Mouse (Mus musculus) MEL (cell line): ENCODE measurements around the gene Tpx2.

Source experiments
- BHLHE40 ChIP-seq: IDR thresholded peaks from 2 replicates; pipeline ENCODE4 v1.6.1; 2012; ENCODE audit warnings: low read depth, mild to moderate bottlenecking, inconsistent platforms, low read length, improper control_type of control experiment, borderline replicate concordance
- CTCF ChIP-seq, 3 experiments: IDR thresholded peaks in 2 of 3; conservative IDR thresholded peaks in 1 of 3; 2 replicates each; pipeline ENCODE4 v1.5.1; 2011 to 2012; ENCODE audit warnings: low read length in 3 of 3, low read depth in 2 of 3, mild to moderate bottlenecking in 2 of 3, improper control_type of control experiment in 1 of 3, inconsistent platforms in 1 of 3, mixed read lengths in 1 of 3, moderate library complexity in 1 of 3; ENCODE audit not compliant: control insufficient read depth in 1 of 3, insufficient read depth in 1 of 3, poor library complexity in 1 of 3, severe bottlenecking in 1 of 3
- E2F4 ChIP-seq: IDR thresholded peaks from 2 replicates; pipeline ENCODE4 v1.6.1; 2011; ENCODE audit warnings: low read depth, low read length, improper control_type of control experiment, borderline replicate concordance
- GABPA ChIP-seq: IDR thresholded peaks from 2 replicates; pipeline ENCODE4 v1.6.1; 2012; ENCODE audit warnings: low read depth, mild to moderate bottlenecking, inconsistent platforms, low read length, improper control_type of control experiment, moderate library complexity
- NELFE ChIP-seq: IDR thresholded peaks from 2 replicates; pipeline ENCODE4 v1.6.1; 2011; ENCODE audit warnings: low read depth, low read length, improper control_type of control experiment
- POLR2A ChIP-seq, 2 experiments: IDR thresholded peaks; 2 replicates each; pipeline ENCODE4 v1.6.1; 2011 to 2012; ENCODE audit warnings: low read length in 2 of 2, mild to moderate bottlenecking in 2 of 2, control low read depth in 1 of 2, improper control_type of control experiment in 1 of 2, low read depth in 1 of 2, moderate library complexity in 1 of 2; ENCODE audit not compliant: control insufficient read depth in 1 of 2, insufficient read depth in 1 of 2, poor library complexity in 1 of 2

GRCm38 (mm10) chr2:152839256-152839655 is 8.5 kb upstream of the Tpx2 start:
- TF ChIP-seq BHLHE40 (no peak), NELFE (no peak), CTCF (IDR thresholded peaks at IDR 0.05 in 2 of 3, conservative IDR thresholded peaks at IDR 0.05 in 1 of 3; ENCODE audit: control insufficient read depth in 1 of 3, insufficient read depth in 1 of 3, low read depth in 2 of 3, low read length in 3 of 3, poor library complexity in 1 of 3, severe bottlenecking in 1 of 3) (no peak), E2F4 (no peak), POLR2A (IDR thresholded peaks at IDR 0.05; ENCODE audit: control insufficient read depth in 1 of 2, insufficient read depth in 1 of 2, low read depth in 1 of 2, low read length in 2 of 2, poor library complexity in 1 of 2) (no peak), GABPA (no peak)
